Mouse (Mus musculus) liver (tissue): ENCODE results near the gene Rptor.

Experiments used
- DNase-seq: peaks from one replicate; pipeline ENCODE4 v3.0.0-alpha.2; 2020; ENCODE audit warnings: mixed read lengths

The Rptor gene

GRCm38 (mm10) chr11:119868138-119868537 lies 265.4 kb downstream of the Rptor start:
- no peak for DNase-seq

GRCm38 (mm10) chr11:119868556-119868955 lies 265.9 kb downstream of the Rptor start:
- DNase-seq = no peak

- no peak for DNase-seq
These were observed 268.4 kb downstream of the Rptor start for GRCm38 (mm10) chr11:119871141-119871540.

- DNase-seq = no peak
These were observed 270.9 kb downstream of the Rptor start for GRCm38 (mm10) chr11:119873643-119874042.

- DNase-seq = no peak
These were observed 272.1 kb downstream of the Rptor start for GRCm38 (mm10) chr11:119874841-119875240.

GRCm38 (mm10) chr11:119875685-119876084 lies 273.0 kb downstream of the Rptor start:
- no peak for DNase-seq

- no peak for DNase-seq
These were observed 274.4 kb downstream of the Rptor start for GRCm38 (mm10) chr11:119877124-119877523.

- DNase-seq = no peak
These were observed 276.9 kb downstream of the Rptor start for GRCm38 (mm10) chr11:119879573-119879972.

- no peak for DNase-seq
These were observed 280.9 kb downstream of the Rptor start for GRCm38 (mm10) chr11:119883646-119884045.

GRCm38 (mm10) chr11:119889966-119890365 lies 287.3 kb downstream of the Rptor start:
- no peak for DNase-seq

GRCm38 (mm10) chr11:119891601-119892215 lies 289.0 kb downstream of the Rptor start:
- no peak for DNase-seq

- DNase-seq = no peak
These were observed 291.0 kb downstream of the Rptor start for GRCm38 (mm10) chr11:119893667-119894236.

GRCm38 (mm10) chr11:119894634-119895033 lies 291.9 kb downstream of the Rptor start:
- peak; percentile 31 for DNase-seq

- DNase-seq = no peak
These were observed 294.3 kb downstream of the Rptor start for GRCm38 (mm10) chr11:119897041-119897440.

- DNase-seq = no peak
These were observed 296.3 kb downstream of the Rptor start for GRCm38 (mm10) chr11:119898976-119899375.

- DNase-seq = no peak
These were observed 298.5 kb downstream of the Rptor start for GRCm38 (mm10) chr11:119901174-119901573.

GRCm38 (mm10) chr11:119902891-119903290 lies 300.2 kb downstream of the Rptor start:
- DNase-seq = no peak

- peak; percentile 58 for DNase-seq
These were observed 302.0 kb downstream of the Rptor start for GRCm38 (mm10) chr11:119904621-119905286.

GRCm38 (mm10) chr11:119905794-119906193 lies 303.1 kb downstream of the Rptor start:
- no peak for DNase-seq

- DNase-seq = no peak
These were observed 304.4 kb downstream of the Rptor start for GRCm38 (mm10) chr11:119907006-119907650.

GRCm38 (mm10) chr11:119907711-119908110 lies 305.0 kb downstream of the Rptor start:
- DNase-seq = no peak

GRCm38 (mm10) chr11:119909436-119909835 lies 306.7 kb downstream of the Rptor start:
- DNase-seq = peak; percentile 72

- no peak for DNase-seq
These were observed 310.1 kb downstream of the Rptor start for GRCm38 (mm10) chr11:119912845-119913244.
